Mouse (Mus musculus): Measurements from ENCODE around the gene BC030500.

BC030500 gene

DNA sequence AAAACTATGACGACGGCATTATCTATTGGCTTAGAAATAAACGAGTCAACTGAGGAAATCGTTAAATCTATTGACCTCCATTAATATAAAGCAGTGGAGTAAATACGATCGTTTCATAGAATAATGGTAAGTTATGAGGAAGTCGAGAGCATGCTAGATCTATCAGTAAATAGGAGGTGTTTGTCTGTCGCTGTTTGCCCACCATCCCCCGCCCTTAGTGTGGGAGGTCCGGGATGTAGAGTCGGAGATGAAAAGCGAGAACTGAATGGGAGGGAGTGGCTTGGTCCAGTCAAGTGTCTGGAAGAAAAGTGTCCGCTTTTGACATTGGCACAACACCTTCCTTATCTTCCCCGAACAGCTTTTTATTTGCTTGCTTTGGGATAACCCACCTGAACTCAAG is at the start of gene BC030500:
BC030500 (plus strand) TSS at position 79 of the 400 bp plus-strand sequence.
- no peak for DNase-seq

DNA sequence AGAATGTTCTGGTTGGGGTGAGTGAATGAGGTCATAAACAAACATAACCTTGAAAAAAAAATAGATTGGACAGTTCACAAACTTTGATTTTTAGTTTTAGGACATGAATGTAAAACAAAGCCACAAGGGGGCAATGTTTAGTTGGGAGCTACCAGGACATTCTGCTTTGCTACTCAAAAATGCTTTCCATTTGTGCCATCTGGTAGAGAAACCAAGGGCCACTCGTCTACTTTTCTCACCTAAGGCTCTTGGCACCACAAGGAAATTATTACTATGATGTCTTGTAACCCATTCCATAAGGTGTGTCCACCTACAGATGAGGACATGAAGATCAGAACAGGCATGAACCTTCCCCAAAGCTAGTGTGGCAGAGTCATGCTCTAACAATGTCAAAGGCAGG is 25.1 kb upstream of the BC030500 start:
- peak in 1 of 2 experiments; percentile 1 for DNase-seq

DNA sequence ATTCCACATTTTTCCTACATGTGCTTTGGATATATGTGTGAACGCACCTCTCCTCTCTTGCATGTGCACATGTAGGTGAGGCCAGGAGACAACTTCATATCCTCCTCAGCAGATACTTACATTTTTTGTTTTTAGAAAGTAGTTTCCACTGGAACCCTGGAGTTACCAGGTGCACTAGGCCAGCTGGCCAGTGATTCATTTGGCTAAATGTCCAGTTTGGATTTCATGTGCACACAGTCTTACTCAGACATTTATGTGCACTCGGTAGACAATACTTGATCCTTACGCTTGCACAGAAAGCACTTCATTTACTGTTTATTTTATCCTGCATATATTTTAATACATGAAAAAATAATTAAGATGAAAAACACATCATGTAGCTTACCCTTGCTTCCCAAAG is 21.0 kb upstream of the BC030500 start:
- DNase-seq, result no peak

DNA sequence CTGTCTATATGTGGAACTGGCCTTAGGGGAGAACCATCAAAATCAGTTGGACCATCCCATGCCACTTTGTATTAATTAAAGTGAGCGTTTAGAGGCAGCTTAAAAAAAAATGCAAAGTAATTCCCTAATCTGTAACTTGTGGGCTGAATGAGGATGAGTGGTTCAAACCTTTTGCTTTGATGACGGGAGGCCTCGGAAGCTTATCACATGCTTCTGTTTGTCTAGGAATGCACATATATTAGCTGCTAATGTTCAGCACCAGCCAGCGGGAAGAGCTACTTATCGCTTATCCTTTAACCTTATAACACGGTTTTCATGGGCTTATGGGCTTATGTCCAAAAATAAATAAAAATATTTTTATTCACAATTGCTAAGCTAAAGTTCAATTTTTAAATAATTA is 15.6 kb upstream of the BC030500 start:
- no peak for DNase-seq

DNA sequence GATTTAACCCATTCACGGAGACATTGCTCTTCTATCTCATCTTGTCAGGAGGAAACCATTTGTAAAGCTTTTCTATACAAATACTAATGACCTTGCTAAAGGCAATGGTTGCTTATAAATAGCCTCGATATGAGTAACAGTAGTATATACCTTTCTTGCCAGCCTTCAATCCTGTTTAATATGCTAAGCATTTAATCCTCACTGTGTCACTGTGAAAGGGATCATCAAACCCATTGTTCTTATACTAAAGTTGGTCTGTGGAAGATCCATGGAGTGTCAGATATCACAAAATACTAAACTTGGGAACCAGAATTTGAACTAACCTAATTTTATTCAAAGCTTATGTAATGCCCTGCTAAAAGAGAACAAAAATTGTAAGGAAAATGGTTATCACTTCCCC is 7.1 kb upstream of the BC030500 start:
- no peak for DNase-seq

DNA sequence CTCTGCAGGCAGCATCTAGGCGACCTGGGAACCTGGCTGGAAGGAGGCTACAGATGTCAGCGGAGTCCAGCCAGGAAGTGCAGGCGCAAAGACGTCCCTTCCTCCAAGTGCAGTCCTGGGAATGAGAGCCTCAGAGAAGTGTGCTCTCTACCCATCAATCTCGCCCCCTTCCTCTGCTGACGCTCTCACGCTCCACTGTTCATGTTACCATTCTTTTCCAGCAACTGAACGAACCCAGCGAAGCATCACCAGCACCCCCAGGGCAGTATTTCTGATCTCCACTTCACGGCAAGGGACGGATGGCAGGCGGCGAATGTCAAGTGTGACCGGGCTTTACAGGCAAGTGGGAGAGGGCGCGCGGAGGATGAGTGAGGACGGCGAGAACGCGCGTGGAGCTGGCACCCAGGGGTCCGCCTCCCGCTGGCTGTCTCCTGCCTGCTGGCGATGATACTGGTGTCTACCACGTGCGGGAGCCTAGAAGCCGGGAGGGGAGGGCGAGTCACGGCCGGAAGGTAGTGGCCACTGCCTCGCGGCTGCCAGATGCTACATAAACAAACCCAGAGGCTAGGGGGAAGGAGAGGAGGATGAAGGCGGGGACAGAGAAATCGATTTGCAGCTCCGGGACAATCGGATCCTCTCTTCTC is 763 bp downstream of the BC030500 start, which contains the start of gene Galntl6:
Galntl6 (minus strand) TSS at position 445 of the 644 bp plus-strand sequence.
- peak in 1 of 2 experiments; percentile 39 for DNase-seq

DNA sequence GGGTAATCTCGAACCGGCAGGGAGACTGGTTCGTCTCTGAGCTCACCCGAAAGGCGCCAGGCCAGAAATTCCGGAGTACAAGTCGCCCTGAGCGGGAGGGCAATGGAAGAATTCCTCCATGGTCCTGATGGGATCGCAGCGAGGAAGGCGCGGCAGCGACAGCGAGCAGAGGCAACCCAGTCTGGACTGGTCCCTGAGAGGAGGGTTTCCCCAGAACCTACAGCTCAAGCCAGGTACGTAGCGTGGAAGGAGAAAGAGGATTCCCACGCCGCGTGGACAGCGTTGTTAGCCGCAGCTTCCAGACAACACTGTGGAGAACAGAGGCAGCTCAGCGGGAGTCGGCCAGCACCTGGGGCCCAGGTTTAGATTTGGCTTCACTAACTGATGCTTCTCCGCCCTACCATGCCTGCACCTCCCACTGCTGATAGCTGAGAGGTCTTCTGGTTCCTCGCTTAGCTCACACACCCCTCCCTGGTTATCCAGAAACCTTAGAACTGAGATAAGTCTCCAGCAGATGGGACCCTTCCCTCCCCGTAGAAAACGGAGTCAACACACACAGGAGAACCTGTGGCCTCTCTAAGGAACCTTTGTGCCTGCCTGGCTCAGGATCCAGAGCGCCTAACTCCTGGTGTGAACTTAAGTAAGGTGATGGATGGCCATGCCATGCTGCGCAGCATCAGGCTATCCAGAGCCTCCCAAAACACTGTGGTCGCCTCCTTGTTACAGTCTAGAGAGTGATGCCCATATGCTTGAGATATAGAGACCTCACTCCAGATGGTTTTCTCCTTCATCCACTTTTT is 1.5 kb downstream of the BC030500 start:
- DNase-seq, result peak; percentile 8 to 36

DNA sequence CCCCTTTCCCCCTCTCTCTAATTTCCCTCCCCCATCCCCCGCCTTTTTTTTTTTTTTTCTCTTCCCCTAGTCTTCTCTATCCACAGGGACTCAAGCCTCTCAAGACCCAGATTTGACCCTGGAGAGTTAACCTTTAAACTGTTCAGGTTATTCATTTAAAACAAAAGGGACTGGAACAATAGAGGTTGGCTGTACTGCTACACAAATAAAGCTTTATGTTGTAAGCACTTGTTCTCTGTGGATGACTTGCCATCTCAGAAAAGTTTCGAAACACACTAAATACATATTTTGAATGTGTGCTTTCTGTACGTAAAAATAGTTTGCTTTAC is 2.0 kb downstream of the BC030500 start:
- DNase-seq, result no peak

DNA sequence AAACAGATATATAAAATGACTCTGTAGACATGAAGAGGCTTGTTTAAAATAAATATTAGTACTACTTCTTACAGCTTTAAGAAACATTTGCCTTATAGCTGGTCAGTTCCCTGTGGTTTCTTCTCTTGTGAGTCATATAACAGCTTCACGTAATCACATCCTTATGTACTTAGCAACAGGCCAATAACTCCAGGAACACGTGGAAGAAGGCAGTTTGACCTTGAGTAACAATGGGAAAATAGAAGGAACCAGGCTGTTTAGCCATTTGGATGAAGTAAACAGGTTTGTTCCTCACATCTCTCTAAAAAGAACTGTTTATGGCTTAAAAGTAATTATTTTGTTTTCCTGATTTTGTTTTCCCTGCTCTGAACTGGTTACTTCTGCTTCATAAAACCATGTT is 3.6 kb downstream of the BC030500 start:
- DNase-seq, result no peak

DNA sequence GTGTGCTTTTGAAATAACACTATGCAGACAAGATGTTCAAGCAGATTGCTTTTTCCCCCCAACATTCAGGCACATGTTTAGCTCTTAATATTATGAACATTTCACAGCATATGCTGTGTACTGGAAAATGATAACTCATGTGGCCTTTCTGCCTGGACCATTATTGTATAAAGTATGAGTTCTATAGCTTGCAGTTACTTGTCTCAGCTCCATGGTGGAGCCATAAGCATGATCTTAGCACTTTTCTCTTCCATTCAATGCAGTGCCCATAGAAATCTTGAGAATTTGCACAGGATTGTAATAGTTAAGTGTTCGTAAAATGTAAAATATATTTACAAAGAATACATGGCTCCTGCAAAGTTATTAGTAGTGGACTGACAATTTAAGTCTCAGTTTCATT is 19.5 kb downstream of the BC030500 start:
- DNase-seq, result no peak

DNA sequence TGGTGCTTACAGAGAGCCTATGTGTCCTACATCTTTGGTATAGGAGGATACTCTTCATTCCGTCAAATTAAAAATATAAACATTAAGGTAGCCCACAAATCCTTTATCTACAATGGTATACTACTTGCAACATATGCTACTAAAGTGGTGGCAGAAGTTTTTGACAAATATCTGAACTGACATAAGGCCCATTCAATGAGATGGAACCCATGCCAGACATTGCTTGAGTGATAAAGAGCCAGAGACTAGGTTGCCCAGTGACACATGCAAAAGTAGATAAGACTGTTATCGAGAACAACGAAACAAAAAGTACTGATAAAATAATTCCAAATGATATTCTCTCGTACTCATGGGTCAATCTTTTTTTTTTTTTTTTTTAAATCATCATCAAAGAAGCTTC is 32.2 kb downstream of the BC030500 start:
- DNase-seq, result no peak

DNA sequence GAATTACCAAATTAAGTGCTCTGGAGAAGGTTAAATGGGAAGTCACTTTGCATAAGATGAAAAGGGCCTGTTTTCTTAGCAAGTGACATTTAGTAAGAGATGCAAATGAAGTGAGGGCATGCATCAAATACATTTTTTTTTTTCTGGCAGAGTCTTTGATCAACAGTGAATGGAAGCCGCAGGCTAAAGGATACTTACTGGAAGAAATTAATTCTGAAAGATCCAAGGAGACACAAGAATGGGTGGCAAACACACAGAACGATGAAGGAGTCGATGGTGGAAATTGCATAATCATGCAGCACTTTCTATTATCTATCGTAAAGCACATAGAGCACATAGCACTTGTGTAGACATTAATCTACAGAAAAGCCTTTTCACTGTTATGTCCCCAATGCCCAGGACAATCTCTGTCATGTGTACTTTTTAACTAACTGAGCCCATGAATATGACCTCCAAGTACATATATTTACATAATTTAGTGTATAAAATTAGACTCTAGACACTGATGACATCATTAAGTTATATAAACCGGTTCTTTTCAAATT is 45.7 kb downstream of the BC030500 start:
- no peak for DNase-seq

All from kidney, postnatal 25 days (tissue).